Mouse (Mus musculus): ENCODE measurements at regions not wholly inside any gene's neighbourhood (a gene's known extent, or its start where the extent isn't known, plus 50 kb on each side); places are given as distances from the start of the nearest gene placed in this dataset.

GRCm38 (mm10) chr5:49755531-49755930, 230.8 kb upstream of the Kcnip4 start:
- WGBS: 100% methylated on average over 1 of the region's 1 CpGs
- no peaks in the 10 kb centered on the region for H3K27me3 ChIP-seq (ENCODE audit: poor library complexity, severe bottlenecking)
- no peak for DNase-seq (ENCODE audit: extremely low spot score, low spot score)
- H3K36me3 ChIP-seq (replicated peaks): no peaks in the 10 kb centered on the region
- no peaks in the 10 kb centered on the region for H3K9me3 ChIP-seq
- no peak overlapping the region for H3K4me3 ChIP-seq
- no peaks in the 10 kb centered on the region for H3K4me1 ChIP-seq
- no peak overlapping the region for H3K27ac ChIP-seq

GRCm38 (mm10) chr5:49712607-49713006, 187.9 kb upstream of the Kcnip4 start:
- H3K4me1 ChIP-seq: peaks cover 5% of the 10 kb centered on the region; the same call in 1 of the 2 replicates
- H3K27me3 ChIP-seq (ENCODE audit: poor library complexity, severe bottlenecking): no peaks in the 10 kb centered on the region
- H3K9me3 ChIP-seq: no peaks in the 10 kb centered on the region
- H3K4me3 ChIP-seq: no peak overlapping the region
- H3K36me3 ChIP-seq (replicated peaks): no peaks in the 10 kb centered on the region
- WGBS: 29% methylated on average over 1 of the region's 1 CpGs
- no peak for DNase-seq (ENCODE audit: extremely low spot score, low spot score)
- H3K27ac ChIP-seq: no peak overlapping the region

- Histone ChIP-seq H3K4me3 (no peak overlapping the region), H3K27me3 (ENCODE audit: poor library complexity, severe bottlenecking) (no peaks in the 10 kb centered on the region), H3K27ac (no peak overlapping the region), H3K4me1 (no peaks in the 10 kb centered on the region), H3K36me3 (replicated peaks) (no peaks in the 10 kb centered on the region), H3K9me3 (no peaks in the 10 kb centered on the region)
- 93% methylated on average over 4 of the region's 4 CpGs for WGBS
- DNase-seq (ENCODE audit: extremely low spot score, low spot score): no peak
Observed at GRCm38 (mm10) chr5:49682156-49682555, 157.4 kb upstream of the Kcnip4 start.

- Histone ChIP-seq H3K9me3 (no peaks in the 10 kb centered on the region), H3K27ac (no peak overlapping the region), H3K4me1 (no peaks in the 10 kb centered on the region), H3K27me3 (ENCODE audit: poor library complexity, severe bottlenecking) (no peaks in the 10 kb centered on the region), H3K36me3 (replicated peaks) (no peaks in the 10 kb centered on the region), H3K4me3 (no peak overlapping the region)
- WGBS: 79% methylated on average over 2 of the region's 2 CpGs
- DNase-seq (ENCODE audit: extremely low spot score, low spot score): no peak
Observed at GRCm38 (mm10) chr5:49681514-49681913, 156.8 kb upstream of the Kcnip4 start.

GRCm38 (mm10) chr5:49675885-49676284, 151.2 kb upstream of the Kcnip4 start:
- Histone ChIP-seq H3K27me3 (ENCODE audit: poor library complexity, severe bottlenecking) (no peaks in the 10 kb centered on the region), H3K36me3 (replicated peaks) (no peaks in the 10 kb centered on the region), H3K4me3 (no peak overlapping the region), H3K9me3 (no peaks in the 10 kb centered on the region), H3K4me1 (no peaks in the 10 kb centered on the region), H3K27ac (no peak overlapping the region)
- DNase-seq (ENCODE audit: extremely low spot score, low spot score): no peak
- 79% methylated on average over 2 of the region's 2 CpGs for WGBS

GRCm38 (mm10) chr5:49665196-49665595, 140.5 kb upstream of the Kcnip4 start:
- Histone ChIP-seq H3K9me3 (no peaks in the 10 kb centered on the region), H3K27ac (no peak overlapping the region), H3K4me3 (no peak overlapping the region), H3K36me3 (replicated peaks) (no peaks in the 10 kb centered on the region), H3K27me3 (ENCODE audit: poor library complexity, severe bottlenecking) (no peaks in the 10 kb centered on the region), H3K4me1 (no peaks in the 10 kb centered on the region)
- no peak for DNase-seq (ENCODE audit: extremely low spot score, low spot score)

- Histone ChIP-seq H3K36me3 (replicated peaks) (no peaks in the 10 kb centered on the region), H3K27ac (no peak overlapping the region), H3K4me3 (no peak overlapping the region), H3K9me3 (no peaks in the 10 kb centered on the region), H3K27me3 (ENCODE audit: poor library complexity, severe bottlenecking) (no peaks in the 10 kb centered on the region), H3K4me1 (no peaks in the 10 kb centered on the region)
- DNase-seq (ENCODE audit: extremely low spot score, low spot score): no peak
- WGBS: 95% methylated on average over 1 of the region's 1 CpGs
Observed at GRCm38 (mm10) chr5:49663928-49664327, 139.2 kb upstream of the Kcnip4 start.

- no peak overlapping the region for H3K27ac ChIP-seq
- no peaks in the 10 kb centered on the region for H3K4me1 ChIP-seq
- no peak overlapping the region for H3K4me3 ChIP-seq
- no peak for DNase-seq (ENCODE audit: extremely low spot score, low spot score)
- H3K9me3 ChIP-seq: no peaks in the 10 kb centered on the region
- 84% methylated on average over 3 of the region's 3 CpGs for WGBS
- no peaks in the 10 kb centered on the region for H3K27me3 ChIP-seq (ENCODE audit: poor library complexity, severe bottlenecking)
- no peaks in the 10 kb centered on the region for H3K36me3 ChIP-seq (replicated peaks)
Observed at GRCm38 (mm10) chr5:49662096-49662495, 137.4 kb upstream of the Kcnip4 start.

GRCm38 (mm10) chr5:49660598-49660997, 135.9 kb upstream of the Kcnip4 start:
- H3K36me3 ChIP-seq (replicated peaks): no peaks in the 10 kb centered on the region
- no peaks in the 10 kb centered on the region for H3K27me3 ChIP-seq (ENCODE audit: poor library complexity, severe bottlenecking)
- no peak overlapping the region for H3K27ac ChIP-seq
- no peak overlapping the region for H3K4me3 ChIP-seq
- no peaks in the 10 kb centered on the region for H3K9me3 ChIP-seq
- no peaks in the 10 kb centered on the region for H3K4me1 ChIP-seq
- no peak for DNase-seq (ENCODE audit: extremely low spot score, low spot score)

GRCm38 (mm10) chr5:49650953-49651352, 126.2 kb upstream of the Kcnip4 start:
- 95% methylated on average over 5 of the region's 5 CpGs for WGBS
- no peak overlapping the region for H3K27ac ChIP-seq
- no peaks in the 10 kb centered on the region for H3K9me3 ChIP-seq
- H3K27me3 ChIP-seq (ENCODE audit: poor library complexity, severe bottlenecking): no peaks in the 10 kb centered on the region
- no peak for DNase-seq (ENCODE audit: extremely low spot score, low spot score)
- H3K4me1 ChIP-seq: no peaks in the 10 kb centered on the region
- no peak overlapping the region for H3K4me3 ChIP-seq
- H3K36me3 ChIP-seq (replicated peaks): no peaks in the 10 kb centered on the region

- H3K4me3 ChIP-seq: no peak overlapping the region
- H3K27ac ChIP-seq: no peak overlapping the region
- no peaks in the 10 kb centered on the region for H3K9me3 ChIP-seq
- 84% methylated on average over 1 of the region's 1 CpGs for WGBS
- no peak for DNase-seq (ENCODE audit: extremely low spot score, low spot score)
- H3K4me1 ChIP-seq: peaks cover 4% of the 10 kb centered on the region; the same call in 1 of the 2 replicates
- H3K27me3 ChIP-seq (ENCODE audit: poor library complexity, severe bottlenecking): no peaks in the 10 kb centered on the region
- H3K36me3 ChIP-seq (replicated peaks): no peaks in the 10 kb centered on the region
Observed at GRCm38 (mm10) chr5:49645781-49646180, 121.1 kb upstream of the Kcnip4 start.

GRCm38 (mm10) chr5:49644606-49645005, 119.9 kb upstream of the Kcnip4 start:
- Histone ChIP-seq H3K4me3 (no peak overlapping the region), H3K27ac (no peak overlapping the region), H3K36me3 (replicated peaks) (no peaks in the 10 kb centered on the region), H3K4me1 (peaks cover 4% of the 10 kb centered on the region; the same call in 1 of the 2 replicates), H3K9me3 (no peaks in the 10 kb centered on the region), H3K27me3 (ENCODE audit: poor library complexity, severe bottlenecking) (no peaks in the 10 kb centered on the region)
- DNase-seq (ENCODE audit: extremely low spot score, low spot score): no peak
- 95% methylated on average over 2 of the region's 2 CpGs for WGBS

- peaks cover 4% of the 10 kb centered on the region; the same call in 1 of the 2 replicates for H3K4me1 ChIP-seq
- no peaks in the 10 kb centered on the region for H3K36me3 ChIP-seq (replicated peaks)
- H3K27ac ChIP-seq: no peak overlapping the region
- H3K27me3 ChIP-seq (ENCODE audit: poor library complexity, severe bottlenecking): no peaks in the 10 kb centered on the region
- 81% methylated on average over 2 of the region's 2 CpGs for WGBS
- H3K9me3 ChIP-seq: no peaks in the 10 kb centered on the region
- H3K4me3 ChIP-seq: no peak overlapping the region
- DNase-seq (ENCODE audit: extremely low spot score, low spot score): no peak
Observed at GRCm38 (mm10) chr5:49642439-49642838, 117.7 kb upstream of the Kcnip4 start.

- Histone ChIP-seq H3K36me3 (replicated peaks) (no peaks in the 10 kb centered on the region), H3K27ac (no peak overlapping the region), H3K4me1 (peaks cover 4% of the 10 kb centered on the region; the same call in 1 of the 2 replicates), H3K4me3 (no peak overlapping the region), H3K9me3 (no peaks in the 10 kb centered on the region), H3K27me3 (ENCODE audit: poor library complexity, severe bottlenecking) (no peaks in the 10 kb centered on the region)
- WGBS: 84% methylated on average over 12 of the region's 12 CpGs
- DNase-seq (ENCODE audit: extremely low spot score, low spot score): no peak
Observed at GRCm38 (mm10) chr5:49641206-49641830, 116.6 kb upstream of the Kcnip4 start.
